Mouse (Mus musculus) cortical plate, adult 2 months (tissue): ENCODE results near the gene Rhbdf2.
"Not testable (repeated sequence)": the region's sequence is repeated elsewhere in the genome, so short reads cannot be mapped to it uniquely, and the experiment has no call there.

Source experiments
- CTCF ChIP-seq: fragments of 200-500 bp; IDR thresholded peaks from 2 replicates; pipeline ENCODE4 v1.5.1; 2011; ENCODE audit warnings: mild to moderate bottlenecking, control low read depth, low read length; ENCODE audit not compliant: insufficient read depth; ENCODE audit errors: extremely low read depth
- POLR2A ChIP-seq: fragments of 200-500 bp; IDR thresholded peaks from 2 replicates; pipeline ENCODE4 v1.6.1; 2011; ENCODE audit warnings: mild to moderate bottlenecking, low read length, control low read depth; ENCODE audit not compliant: insufficient read depth; ENCODE audit errors: extremely low read depth

DNA sequence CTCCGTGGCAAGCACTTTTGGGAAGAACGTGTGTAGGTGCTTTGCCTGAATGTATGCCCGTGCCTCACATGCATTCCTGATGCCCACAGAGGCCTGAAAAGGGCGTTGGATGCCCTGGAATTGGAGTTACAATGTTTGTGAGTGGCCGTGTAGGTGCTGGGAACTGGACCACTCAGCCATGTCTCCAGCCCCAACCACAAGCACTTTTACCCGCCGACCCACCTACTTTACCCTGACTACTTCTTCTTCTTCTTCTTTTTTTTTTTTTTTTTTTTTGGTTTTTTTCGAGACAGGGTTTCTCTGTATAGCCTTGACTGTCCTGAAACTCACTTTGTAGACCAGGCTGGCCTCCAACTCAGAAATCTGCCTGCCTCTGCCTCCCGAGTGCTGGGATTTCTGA lies 15.7 kb downstream of the Rhbdf2 start:
- not testable (repeated sequence) for TF ChIP-seq CTCF, POLR2A
